Mouse (Mus musculus): Measurements from ENCODE around the gene Rnf208. TPM values are rescaled to one million over a fixed set of nuclear protein-coding genes. Genes with fewer than 3 reads are reported as not detected.
A peak's percentile ranks its signal among the peaks of the same experiment; 100 is the strongest.

Rnf208 gene
- polyA plus RNA-seq (2012; rRNA removed): 7.3 and 145 TPM in 2 replicates

DNA sequence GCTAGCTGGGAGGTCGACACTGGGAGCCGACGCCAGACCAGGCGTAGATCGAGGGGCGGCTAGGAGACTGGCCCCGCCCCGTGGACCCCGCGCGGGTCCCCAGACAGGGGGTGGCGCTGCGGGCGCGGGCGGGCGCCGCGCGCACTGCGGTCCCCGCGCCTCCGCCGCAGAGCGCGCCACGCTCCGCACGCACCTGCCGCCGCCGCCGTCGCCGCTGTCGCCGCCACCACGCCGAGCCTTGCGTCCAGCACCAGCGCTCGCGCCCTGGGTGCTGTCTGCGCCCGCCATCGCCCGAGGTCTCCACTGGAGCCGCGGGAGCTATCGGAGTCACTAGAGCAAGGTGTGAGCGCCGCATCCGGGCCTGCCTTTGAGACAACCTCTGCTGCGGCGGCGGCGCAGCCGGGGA is at the start of gene Rnf208, which contains the start of gene Cysrt1:
Gene Rnf208, plus strand, starts transcription at position 155 of the 406 bp plus-strand sequence.
Gene Cysrt1, minus strand, starts transcription at position 352 of the 406 bp plus-strand sequence.
- H3K4me1 ChIP-seq (ENCODE audit: control insufficient read depth, insufficient read depth, insufficient read length, low read length): peaks cover 38% of the 10 kb centered on the region
- no peaks in the 10 kb centered on the region; the same call in 1 of the 2 replicates for H3K36me3 ChIP-seq (ENCODE audit: control insufficient read depth, insufficient read depth, low read length)
- H3K4me3 ChIP-seq (ENCODE audit: low read depth, low read length): peak within 1 kb of the TSS; percentile 70
- no peaks in the 10 kb centered on the region; the same call in 1 of the 2 replicates for H3K27me3 ChIP-seq (ENCODE audit: control insufficient read depth, insufficient read depth, low read length)
- TF ChIP-seq CTCF (IDR thresholded peaks at IDR 0.05; ENCODE audit: extremely low read depth, insufficient read length, insufficient replicate concordance, low read depth, low read length) (no peak), POLR2A (IDR thresholded peaks at IDR 0.05; ENCODE audit: low read depth, low read length) (no peak)
- under 1% methylated on average over 55 of the region's 59 CpGs for WGBS
- H3K27ac ChIP-seq (ENCODE audit: insufficient read depth, low read depth, low read length): peak within 1 kb of the TSS; percentile 31; the same call in 1 of the 2 replicates

DNA sequence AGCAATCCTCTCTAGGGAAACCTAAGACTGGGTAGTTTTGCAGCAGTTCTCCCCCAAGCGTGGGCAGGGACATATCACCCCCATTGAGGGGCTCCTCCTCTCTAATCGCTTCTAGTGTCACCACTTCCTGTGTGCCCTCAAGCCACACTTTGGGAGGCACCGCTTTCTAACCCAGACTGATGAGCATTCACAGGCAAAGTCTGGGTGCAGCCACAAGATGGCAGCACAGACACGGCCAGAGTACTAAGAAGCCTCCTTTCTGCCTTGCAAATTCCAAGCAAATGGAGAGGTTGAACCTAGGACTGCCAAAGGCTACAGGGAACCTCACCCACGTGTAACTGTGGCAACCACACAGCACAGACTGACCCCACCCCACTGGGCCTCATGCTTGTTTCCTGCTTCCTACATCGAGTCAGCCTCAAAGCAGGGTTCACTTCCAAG is 48.7 kb upstream of the Rnf208 start:
- Histone ChIP-seq H3K4me1 (ENCODE audit: control insufficient read depth, insufficient read depth, insufficient read length, low read length) (peaks cover 34% of the 10 kb centered on the region), H3K27me3 (ENCODE audit: control insufficient read depth, insufficient read depth, low read length) (no peaks in the 10 kb centered on the region), H3K27ac (ENCODE audit: insufficient read depth, low read depth, low read length) (peak overlapping the region; percentile 97), H3K4me3 (ENCODE audit: low read depth, low read length) (peak overlapping the region; percentile 6), H3K36me3 (ENCODE audit: control insufficient read depth, insufficient read depth, low read length) (peaks cover 6% of the 10 kb centered on the region; the same call in 1 of the 2 replicates)
- TF ChIP-seq POLR2A (IDR thresholded peaks at IDR 0.05; ENCODE audit: low read depth, low read length) (no peak), CTCF (IDR thresholded peaks at IDR 0.05; ENCODE audit: extremely low read depth, insufficient read length, insufficient replicate concordance, low read depth, low read length) (peak; percentile 91; the same call in 1 of the 2 replicates)
- WGBS: 0% methylated on average over 6 of the region's 6 CpGs

- H3K27ac ChIP-seq (ENCODE audit: insufficient read depth, low read depth, low read length): peak overlapping the region; percentile 97
- 45% methylated on average over 5 of the region's 5 CpGs for WGBS
- no peaks in the 10 kb centered on the region for H3K27me3 ChIP-seq (ENCODE audit: control insufficient read depth, insufficient read depth, low read length)
- TF ChIP-seq CTCF (IDR thresholded peaks at IDR 0.05; ENCODE audit: extremely low read depth, insufficient read length, insufficient replicate concordance, low read depth, low read length): no peak
- TF ChIP-seq POLR2A (IDR thresholded peaks at IDR 0.05; ENCODE audit: low read depth, low read length): no peak
- H3K36me3 ChIP-seq (ENCODE audit: control insufficient read depth, insufficient read depth, low read length): peaks cover 6% of the 10 kb centered on the region; the same call in 1 of the 2 replicates
- H3K4me3 ChIP-seq (ENCODE audit: low read depth, low read length): peak overlapping the region; percentile 6; the same call in 1 of the 2 replicates
- H3K4me1 ChIP-seq (ENCODE audit: control insufficient read depth, insufficient read depth, insufficient read length, low read length): peaks cover 39% of the 10 kb centered on the region
These were observed 48.0 kb upstream of the Rnf208 start for GRCm38 (mm10) chr2:25194006-25194405.

DNA sequence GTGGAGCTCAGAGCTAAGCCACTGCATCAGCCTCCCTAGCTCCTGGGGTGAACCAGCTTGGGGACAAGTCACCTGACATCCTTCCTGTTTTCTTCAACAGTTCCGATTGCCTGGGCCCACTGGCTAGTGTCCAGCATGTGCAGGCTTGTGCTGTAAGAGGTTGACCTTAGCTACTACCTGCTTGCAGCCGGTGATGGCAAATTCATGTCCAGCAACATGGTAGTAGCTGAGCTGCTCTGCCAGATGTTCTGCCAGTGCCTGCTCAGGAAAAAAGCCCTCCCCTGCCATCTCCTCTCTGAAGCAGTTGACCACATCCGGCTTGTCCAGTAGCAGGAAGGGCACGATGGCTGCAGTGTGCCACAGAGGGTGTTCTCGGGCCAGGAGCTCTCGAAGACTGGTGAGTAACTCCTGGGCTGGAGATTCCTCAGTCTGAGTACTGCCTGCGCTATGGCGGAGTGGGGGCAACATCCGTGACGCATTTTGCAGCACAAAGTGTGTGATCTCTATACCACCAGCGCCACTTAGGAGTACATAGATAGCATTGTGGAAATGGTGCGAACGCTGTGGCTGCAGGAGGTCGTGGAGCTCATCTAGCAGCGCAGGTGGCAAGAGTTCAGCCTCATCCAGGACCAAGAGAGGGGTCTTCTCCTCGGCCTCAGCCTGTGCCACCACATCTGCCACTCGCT is 47.4 kb upstream of the Rnf208 start:
- Histone ChIP-seq H3K27me3 (ENCODE audit: control insufficient read depth, insufficient read depth, low read length) (no peaks in the 10 kb centered on the region), H3K4me1 (ENCODE audit: control insufficient read depth, insufficient read depth, insufficient read length, low read length) (peaks cover 40% of the 10 kb centered on the region), H3K36me3 (ENCODE audit: control insufficient read depth, insufficient read depth, low read length) (peaks cover 8% of the 10 kb centered on the region; the same call in 1 of the 2 replicates), H3K4me3 (ENCODE audit: low read depth, low read length) (peak overlapping the region; percentile 69), H3K27ac (ENCODE audit: insufficient read depth, low read depth, low read length) (peak overlapping the region; percentile 97)
- TF ChIP-seq CTCF (IDR thresholded peaks at IDR 0.05; ENCODE audit: extremely low read depth, insufficient read length, insufficient replicate concordance, low read depth, low read length) (no peak), POLR2A (IDR thresholded peaks at IDR 0.05; ENCODE audit: low read depth, low read length) (0 out of 2 replicates have a peak, but pooled peaks have one; percentile 26)
- WGBS: 58% methylated on average over 17 of the region's 17 CpGs

DNA sequence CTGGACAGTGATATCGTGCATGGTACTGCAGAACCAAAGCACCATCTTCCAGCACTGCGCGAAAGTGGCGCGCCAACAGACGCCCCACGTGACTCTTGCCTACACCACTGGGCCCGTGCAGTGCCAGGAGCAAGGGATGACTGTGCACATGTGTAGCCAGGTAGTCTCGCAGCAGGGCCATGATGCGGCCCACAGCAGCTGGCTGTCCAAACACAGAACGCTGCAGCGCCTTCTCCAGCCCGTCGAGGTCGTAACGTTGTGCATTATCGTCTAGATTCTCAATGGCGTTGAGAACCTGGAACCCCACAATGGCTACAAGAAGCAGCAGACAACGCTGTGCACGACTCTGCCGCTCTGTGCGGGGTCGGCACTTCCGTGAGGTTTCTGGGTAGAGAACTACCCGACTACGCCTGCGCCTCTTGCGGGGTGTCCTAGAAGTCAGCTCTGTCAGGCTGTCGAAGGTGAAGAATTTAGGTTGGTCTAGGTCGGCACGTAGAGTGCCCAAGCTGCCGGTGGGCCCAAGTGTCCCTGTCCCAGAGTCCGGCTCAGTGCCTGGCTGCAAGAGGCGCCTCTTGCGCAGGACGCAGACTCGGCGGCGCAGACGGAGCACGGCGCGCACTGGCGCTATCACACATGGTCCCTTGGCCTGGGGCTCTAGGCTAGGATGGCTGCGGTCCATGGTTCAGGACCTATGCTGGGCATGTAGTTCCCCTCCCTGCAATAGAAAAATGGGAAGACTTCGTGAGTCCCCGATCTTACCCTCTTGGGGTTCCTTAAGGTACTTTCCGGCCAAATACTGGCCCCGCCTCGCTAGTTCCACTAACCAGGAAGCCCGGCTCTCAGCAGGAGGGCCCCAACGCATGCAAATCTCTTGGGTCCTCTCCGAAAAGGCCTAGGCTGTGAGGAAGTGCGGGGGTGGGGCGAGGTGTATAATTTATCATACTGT is 46.6 kb upstream of the Rnf208 start:
- peaks cover 17% of the 10 kb centered on the region for H3K36me3 ChIP-seq (ENCODE audit: control insufficient read depth, insufficient read depth, low read length)
- peak overlapping the region; percentile 69 for H3K4me3 ChIP-seq (ENCODE audit: low read depth, low read length)
- H3K4me1 ChIP-seq (ENCODE audit: control insufficient read depth, insufficient read depth, insufficient read length, low read length): peaks cover 40% of the 10 kb centered on the region
- peak overlapping the region; percentile 97 for H3K27ac ChIP-seq (ENCODE audit: insufficient read depth, low read depth, low read length)
- no peaks in the 10 kb centered on the region for H3K27me3 ChIP-seq (ENCODE audit: control insufficient read depth, insufficient read depth, low read length)
- 7% methylated on average over 55 of the region's 55 CpGs for WGBS
- TF ChIP-seq CTCF (IDR thresholded peaks at IDR 0.05; ENCODE audit: extremely low read depth, insufficient read length, insufficient replicate concordance, low read depth, low read length): no peak
- TF ChIP-seq POLR2A (IDR thresholded peaks at IDR 0.05; ENCODE audit: low read depth, low read length): no peak

DNA sequence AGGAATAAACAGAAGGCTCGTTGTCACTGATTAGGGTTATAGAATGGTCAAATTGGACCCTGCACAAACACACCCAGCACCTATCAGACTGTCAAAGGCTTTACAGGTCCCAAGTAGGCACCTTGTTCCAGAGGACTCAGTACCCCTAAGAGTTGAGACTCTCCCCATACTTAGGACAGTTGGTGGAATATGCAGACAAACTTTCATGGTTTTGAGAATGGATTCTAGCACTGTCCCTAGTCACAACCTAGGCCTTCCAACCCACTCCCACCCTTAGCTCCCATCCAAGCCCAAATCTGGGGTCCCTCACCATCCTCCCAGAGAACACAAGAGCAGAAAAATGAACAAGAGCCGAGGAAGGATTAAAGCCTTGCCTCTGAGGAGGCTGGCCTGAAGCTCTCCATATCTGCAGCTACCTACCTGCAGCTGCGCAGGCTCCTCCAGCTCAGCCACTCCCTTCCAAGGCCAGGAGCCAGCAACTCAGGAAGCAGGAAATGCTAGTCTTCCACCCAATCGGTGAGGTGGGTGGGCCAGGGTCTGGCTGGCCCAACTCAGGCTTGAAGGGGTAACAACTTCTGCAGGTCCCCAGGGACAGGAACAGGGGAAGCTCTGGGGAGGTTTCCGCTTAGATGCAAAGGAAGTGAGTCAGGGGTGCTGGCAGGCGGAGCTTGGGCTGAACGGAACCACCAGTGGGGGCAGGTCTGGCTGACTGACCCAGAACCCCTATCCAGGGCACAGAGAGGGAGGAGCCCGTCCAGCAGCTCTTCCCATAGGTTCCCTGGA is 45.7 kb upstream of the Rnf208 start, which contains the start of gene Tor4a:
Gene Tor4a, minus strand, starts transcription at position 715 of the 783 bp plus-strand sequence.
- Histone ChIP-seq H3K4me3 (ENCODE audit: low read depth, low read length) (peak within 1 kb of the TSS; percentile 69), H3K27me3 (ENCODE audit: control insufficient read depth, insufficient read depth, low read length) (no peaks in the 10 kb centered on the region), H3K4me1 (ENCODE audit: control insufficient read depth, insufficient read depth, insufficient read length, low read length) (peaks cover 40% of the 10 kb centered on the region), H3K36me3 (ENCODE audit: control insufficient read depth, insufficient read depth, low read length) (peaks cover 26% of the 10 kb centered on the region), H3K27ac (ENCODE audit: insufficient read depth, low read depth, low read length) (peak within 1 kb of the TSS; percentile 97)
- peak; percentile 63 for TF ChIP-seq POLR2A (IDR thresholded peaks at IDR 0.05; ENCODE audit: low read depth, low read length)
- TF ChIP-seq CTCF (IDR thresholded peaks at IDR 0.05; ENCODE audit: extremely low read depth, insufficient read length, insufficient replicate concordance, low read depth, low read length): no peak
- WGBS: 2% methylated on average over 8 of the region's 8 CpGs

Measured in small intestine, adult 2 months (tissue).